Mouse (Mus musculus) myocyte (in vitro differentiated cells): ENCODE data around the gene Iqsec1. TPM values are rescaled to one million over a fixed set of nuclear protein-coding genes. Genes with fewer than 3 reads are reported as not detected.

Source experiments
- H3K27me3 ChIP-seq: one replicate; pipeline ENCODE4 v1.6.1; 2011; ENCODE audit not compliant: control insufficient read depth, insufficient read depth, insufficient read length
- H3K36me3 ChIP-seq: one replicate; pipeline ENCODE4 v1.6.1; 2011; ENCODE audit not compliant: control insufficient read depth, insufficient read depth
- H3K4me2 ChIP-seq: one replicate; pipeline ENCODE4 v1.6.1; 2011; ENCODE audit warnings: low read depth, control low read depth
- H3K4me3 ChIP-seq: one replicate; pipeline ENCODE4 v1.5.1; 2011; ENCODE audit warnings: mild to moderate bottlenecking, control low read depth, moderate library complexity
- H3K79me2 ChIP-seq: one replicate; pipeline ENCODE4 v1.6.1; 2011; ENCODE audit not compliant: control insufficient read depth, insufficient read depth
- H3ac ChIP-seq: one replicate; pipeline ENCODE4 v1.6.1; 2011; ENCODE audit not compliant: control insufficient read depth, insufficient read length
- CEBPB ChIP-seq: IDR thresholded peaks from 2 replicates; pipeline ENCODE4 v1.6.1; 2011; ENCODE audit warnings: mild to moderate bottlenecking, moderate library complexity; ENCODE audit not compliant: poor library complexity, insufficient read depth, severe bottlenecking
- E2F4 ChIP-seq: IDR thresholded peaks from one replicate; pipeline ENCODE4 v1.6.1; 2011; ENCODE audit warnings: mild to moderate bottlenecking, control low read depth, moderate library complexity; ENCODE audit not compliant: insufficient read depth
- MAX ChIP-seq: IDR thresholded peaks from one replicate; pipeline ENCODE4 v1.6.1; 2011; ENCODE audit warnings: low read depth, mild to moderate bottlenecking, control low read depth
- MYOD1 ChIP-seq, 3 experiments: IDR thresholded peaks; one replicate each; pipeline ENCODE4 v1.6.1; 2011; ENCODE audit warnings: control low read depth in 2 of 3, low read depth in 2 of 3, mild to moderate bottlenecking in 2 of 3, moderate library complexity in 1 of 3; ENCODE audit not compliant: insufficient read length in 2 of 3, control insufficient read depth in 1 of 3
- MYOG ChIP-seq, 3 experiments: IDR thresholded peaks; one replicate each; pipeline ENCODE4 v1.6.1; 2011; ENCODE audit warnings: control low read depth in 2 of 3, low read depth in 2 of 3, mild to moderate bottlenecking in 2 of 3; ENCODE audit not compliant: insufficient read length in 2 of 3, control insufficient read depth in 1 of 3, insufficient read depth in 1 of 3
- POLR2A ChIP-seq: IDR thresholded peaks from one replicate; pipeline ENCODE4 v1.6.1; 2011; ENCODE audit warnings: low read depth, mild to moderate bottlenecking, control low read depth, moderate library complexity; ENCODE audit not compliant: insufficient read length
- POLR2AphosphoS2 ChIP-seq: IDR thresholded peaks from one replicate; pipeline ENCODE4 v1.6.1; 2011; ENCODE audit warnings: low read depth, control low read depth; ENCODE audit not compliant: insufficient read length
- REST ChIP-seq: IDR thresholded peaks from one replicate; pipeline ENCODE4 v1.6.1; 2011; ENCODE audit warnings: mild to moderate bottlenecking, control low read depth, moderate library complexity; ENCODE audit not compliant: insufficient read depth, insufficient read length
- SRF ChIP-seq: IDR thresholded peaks from one replicate; pipeline ENCODE4 v1.6.1; 2011; ENCODE audit warnings: low read depth; ENCODE audit not compliant: control insufficient read depth, insufficient read length
- TCF12 ChIP-seq: IDR thresholded peaks from one replicate; pipeline ENCODE4 v1.6.1; 2011; ENCODE audit warnings: mild to moderate bottlenecking, control low read depth; ENCODE audit not compliant: poor library complexity, insufficient read depth, severe bottlenecking
- TCF3 ChIP-seq: IDR thresholded peaks from one replicate; pipeline ENCODE4 v1.6.1; 2011; ENCODE audit warnings: low read depth, control low read depth; ENCODE audit not compliant: insufficient read length
- USF1 ChIP-seq: IDR thresholded peaks from one replicate; pipeline ENCODE4 v1.6.1; 2011; ENCODE audit warnings: low read depth, mild to moderate bottlenecking, control low read depth, moderate library complexity
- polyA plus RNA-seq: library from polyadenylated mRNA; unstranded; fragments of >200 nt; fragmentation: generic; extraction: Trizol; gene quantifications from one replicate; pipeline ENCODE4 v1.2.1, GENCODE M21; 2012; ENCODE audit warnings: missing spikeins

Gene Iqsec1
- polyA plus RNA-seq, 1 experiment, result 43.4 TPM

- H3K4me3 ChIP-seq, result no peak overlapping the region
- H3ac ChIP-seq, result no peak overlapping the region
- no peaks in the 10 kb centered on the region for H3K79me2 ChIP-seq
- H3K4me2 ChIP-seq, result no peak overlapping the region
- TF ChIP-seq REST (no peak), TCF3 (no peak), MYOD1 (IDR thresholded peaks at IDR 0.05; ENCODE audit: control insufficient read depth in 1 of 3, insufficient read length in 2 of 3, low read depth in 2 of 3) (no peak)
- peaks cover 22% of the 10 kb centered on the region for H3K27me3 ChIP-seq
- no peaks in the 10 kb centered on the region for H3K36me3 ChIP-seq
These were observed 169.5 kb downstream of the Iqsec1 start for GRCm38 (mm10) chr6:90818956-90819355.

GRCm38 (mm10) chr6:90816551-90816950, 171.9 kb downstream of the Iqsec1 start:
- TF ChIP-seq MYOD1 (IDR thresholded peaks at IDR 0.05; ENCODE audit: control insufficient read depth in 1 of 3, insufficient read length in 2 of 3, low read depth in 2 of 3) (no peak), MYOG (IDR thresholded peaks at IDR 0.05; ENCODE audit: control insufficient read depth in 1 of 3, insufficient read depth in 1 of 3, insufficient read length in 2 of 3, low read depth in 2 of 3) (no peak), USF1 (no peak), POLR2A (no peak), TCF3 (no peak), TCF12 (no peak), CEBPB (no peak), REST (no peak), POLR2AphosphoS2 (no peak), MAX (no peak), SRF (no peak), E2F4 (no peak)
- no peak overlapping the region for H3K4me3 ChIP-seq
- peaks cover 27% of the 10 kb centered on the region for H3K27me3 ChIP-seq
- no peaks in the 10 kb centered on the region for H3K79me2 ChIP-seq
- H3K4me2 ChIP-seq, result no peak overlapping the region
- H3K36me3 ChIP-seq, result no peaks in the 10 kb centered on the region
- no peak overlapping the region for H3ac ChIP-seq

DNA sequence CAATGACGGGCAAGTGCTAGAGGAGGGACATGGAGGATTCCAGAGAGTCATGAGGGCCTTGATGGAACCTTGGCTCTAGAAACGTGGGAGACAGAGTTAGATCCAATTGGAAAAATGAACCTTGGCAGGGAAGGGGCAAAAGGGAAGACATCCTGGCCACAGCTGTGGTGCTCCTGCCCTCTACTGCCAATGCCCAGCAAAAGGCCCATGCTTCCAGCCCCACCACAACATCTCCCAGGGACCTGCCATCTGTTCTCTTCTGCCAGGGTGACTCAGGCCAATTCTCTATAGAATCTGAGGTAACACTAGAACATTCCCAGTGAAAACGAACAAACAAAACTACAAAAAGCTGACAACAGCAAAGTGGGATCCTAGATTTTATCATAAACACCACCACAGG, 173.1 kb downstream of the Iqsec1 start:
- Histone ChIP-seq H3K79me2 (no peaks in the 10 kb centered on the region), H3K4me3 (no peak overlapping the region), H3K4me2 (no peak overlapping the region), H3K36me3 (no peaks in the 10 kb centered on the region), H3ac (no peak overlapping the region), H3K27me3 (peaks cover 31% of the 10 kb centered on the region)
- TF ChIP-seq MYOD1 (IDR thresholded peaks at IDR 0.05; ENCODE audit: control insufficient read depth in 1 of 3, insufficient read length in 2 of 3, low read depth in 2 of 3) (peak in 1 of 3 experiments; percentile 16), TCF12 (no peak), CEBPB (no peak), TCF3 (no peak), REST (no peak), USF1 (no peak), SRF (no peak), MAX (no peak), MYOG (IDR thresholded peaks at IDR 0.05; ENCODE audit: control insufficient read depth in 1 of 3, insufficient read depth in 1 of 3, insufficient read length in 2 of 3, low read depth in 2 of 3) (peak in 1 of 3 experiments; percentile 44), POLR2A (no peak), E2F4 (no peak), POLR2AphosphoS2 (no peak)

DNA sequence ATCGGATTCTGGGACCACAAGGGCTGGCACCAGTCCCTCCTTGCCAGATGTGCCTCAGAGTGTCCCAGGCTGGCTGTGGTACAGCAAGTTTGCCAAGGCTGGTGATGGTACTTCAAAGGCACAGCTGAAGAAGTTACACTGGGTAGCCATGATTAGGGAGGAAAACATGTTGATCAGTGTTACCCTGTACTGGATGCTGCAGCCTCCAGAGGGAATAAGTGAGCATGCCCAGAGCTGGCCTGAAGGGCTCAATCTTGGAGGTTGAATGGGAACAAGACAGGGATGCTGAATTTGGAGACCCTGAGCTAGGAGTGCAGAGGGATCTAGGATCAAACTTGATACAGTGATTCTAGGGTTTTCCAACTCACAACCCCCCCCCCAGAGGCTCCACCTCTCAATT, 175.0 kb downstream of the Iqsec1 start:
- Histone ChIP-seq H3K36me3 (no peaks in the 10 kb centered on the region), H3K4me2 (no peak overlapping the region), H3K27me3 (peaks cover 42% of the 10 kb centered on the region), H3K4me3 (no peak overlapping the region), H3ac (no peak overlapping the region), H3K79me2 (no peaks in the 10 kb centered on the region)
- no peak for TF ChIP-seq MYOG (IDR thresholded peaks at IDR 0.05; ENCODE audit: control insufficient read depth in 1 of 3, insufficient read depth in 1 of 3, insufficient read length in 2 of 3, low read depth in 2 of 3)
- no peak for TF ChIP-seq TCF3
- no peak for TF ChIP-seq POLR2A
- TF ChIP-seq TCF12, result no peak
- TF ChIP-seq MAX, result no peak

DNA sequence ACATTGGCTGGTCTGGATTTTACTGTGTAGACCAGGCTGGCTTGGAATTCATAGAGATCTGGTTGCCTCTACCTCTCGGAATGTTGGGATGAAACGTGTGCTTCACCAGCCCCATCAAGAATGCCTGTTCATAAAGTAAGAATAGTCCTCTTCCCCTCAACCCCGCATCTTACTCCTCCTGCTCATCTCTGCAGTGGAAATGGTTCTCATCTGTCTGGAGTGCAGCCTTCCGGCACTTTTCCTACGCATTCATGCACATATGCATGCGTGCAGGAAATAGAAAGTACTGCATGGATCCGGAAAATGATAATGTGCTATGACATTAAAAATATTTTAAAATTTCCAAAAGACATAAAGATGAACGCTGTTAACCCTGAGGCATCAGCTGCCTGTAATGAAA, 175.9 kb downstream of the Iqsec1 start:
- no peak for TF ChIP-seq POLR2AphosphoS2
- no peak for TF ChIP-seq E2F4
- no peak for TF ChIP-seq SRF
- no peak for TF ChIP-seq MYOD1 (IDR thresholded peaks at IDR 0.05; ENCODE audit: control insufficient read depth in 1 of 3, insufficient read length in 2 of 3, low read depth in 2 of 3)
- no peak for TF ChIP-seq MAX
- no peak for TF ChIP-seq REST
- TF ChIP-seq POLR2A, result no peak
- TF ChIP-seq USF1, result no peak
- TF ChIP-seq MYOG (IDR thresholded peaks at IDR 0.05; ENCODE audit: control insufficient read depth in 1 of 3, insufficient read depth in 1 of 3, insufficient read length in 2 of 3, low read depth in 2 of 3), result no peak
- no peak for TF ChIP-seq CEBPB
- Histone ChIP-seq H3K27me3 (peaks cover 42% of the 10 kb centered on the region), H3K36me3 (no peaks in the 10 kb centered on the region), H3K79me2 (no peaks in the 10 kb centered on the region), H3ac (no peak overlapping the region), H3K4me3 (no peak overlapping the region), H3K4me2 (no peak overlapping the region)
